Mouse (Mus musculus) C2C12 (cell line): ENCODE results near the gene Fhit. TPM values are rescaled to one million over a fixed set of nuclear protein-coding genes. Genes with fewer than 3 reads are reported as not detected.

ENCODE experiments used
- H3K27me3 ChIP-seq: one replicate; pipeline ENCODE4 v1.6.1; 2011; ENCODE audit not compliant: control insufficient read depth, insufficient read depth, insufficient read length
- H3K36me3 ChIP-seq: one replicate; pipeline ENCODE4 v1.6.1; 2011; ENCODE audit not compliant: control insufficient read depth, insufficient read depth
- H3K4me3 ChIP-seq: one replicate; pipeline ENCODE4 v1.5.1; 2011; ENCODE audit warnings: mild to moderate bottlenecking, control low read depth; ENCODE audit not compliant: poor library complexity, insufficient read depth, severe bottlenecking
- H3K79me2 ChIP-seq: one replicate; pipeline ENCODE4 v1.6.1; 2011; ENCODE audit not compliant: control insufficient read depth, insufficient read depth
- H3K79me3 ChIP-seq: one replicate; pipeline ENCODE4 v1.6.1; 2011; ENCODE audit warnings: low read depth, control low read depth
- H3ac ChIP-seq: one replicate; pipeline ENCODE3; 2011; ENCODE audit warnings: low read depth; ENCODE audit not compliant: control insufficient read depth, insufficient read length
- CEBPB ChIP-seq: IDR thresholded peaks from one replicate; pipeline ENCODE4 v1.6.1; 2011; ENCODE audit warnings: low read depth, mild to moderate bottlenecking, control low read depth, moderate library complexity
- CTCF ChIP-seq: IDR thresholded peaks from one replicate; pipeline ENCODE4 v1.5.1; 2011; ENCODE audit not compliant: control insufficient read depth, insufficient read depth, insufficient read length
- FOSL1 ChIP-seq: IDR thresholded peaks from one replicate; pipeline ENCODE4 v1.8.0; 2011; ENCODE audit warnings: mild to moderate bottlenecking, low read length; ENCODE audit not compliant: poor library complexity, insufficient read depth, severe bottlenecking
- MAX ChIP-seq: IDR thresholded peaks from one replicate; pipeline ENCODE4 v1.6.1; 2011; ENCODE audit warnings: mild to moderate bottlenecking, control low read depth
- MYOD1 ChIP-seq: IDR thresholded peaks from one replicate; pipeline ENCODE4 v1.6.1; 2011; ENCODE audit warnings: low read depth; ENCODE audit not compliant: control insufficient read depth, insufficient read length
- MYOG ChIP-seq: IDR thresholded peaks from one replicate; pipeline ENCODE4 v1.6.1; 2011; ENCODE audit not compliant: control insufficient read depth, insufficient read length; ENCODE audit errors: extremely low read depth
- USF1 ChIP-seq: IDR thresholded peaks from one replicate; pipeline ENCODE4 v1.6.1; 2011; ENCODE audit warnings: low read depth, mild to moderate bottlenecking, control low read depth, moderate library complexity
- polyA plus RNA-seq: library from polyadenylated mRNA; unstranded; fragments of >200 nt; fragmentation: generic; extraction: Trizol; gene quantifications from one replicate; pipeline ENCODE4 v1.2.1, GENCODE M21; 2012; ENCODE audit warnings: missing spikeins

Gene Fhit
- polyA plus RNA-seq, 1 experiment = not detected

DNA sequence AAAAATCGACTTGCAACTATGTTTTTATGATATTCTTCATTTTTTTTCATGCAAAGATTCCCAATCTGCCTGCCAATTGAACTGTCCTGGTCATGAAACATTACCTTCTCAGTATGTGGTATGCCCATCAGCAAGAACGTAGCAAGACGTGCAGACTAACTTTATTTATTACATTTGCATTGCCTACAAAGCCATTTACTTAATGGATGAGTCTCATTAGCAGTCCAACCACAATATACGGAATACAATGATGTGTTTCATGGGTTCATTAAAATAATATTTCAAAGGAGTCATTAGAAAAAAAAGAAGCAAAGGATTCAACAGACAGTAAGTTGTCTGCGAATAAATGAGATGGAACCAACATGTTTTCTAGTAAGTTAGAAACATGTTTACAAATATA is 933.1 kb downstream of the Fhit start:
- Histone ChIP-seq H3K79me3 (no peaks in the 10 kb centered on the region), H3K4me3 (no peak overlapping the region), H3K27me3 (no peaks in the 10 kb centered on the region), H3ac (no peak overlapping the region), H3K79me2 (no peaks in the 10 kb centered on the region), H3K36me3 (no peaks in the 10 kb centered on the region)
- TF ChIP-seq CEBPB (no peak), CTCF (no peak), FOSL1 (no peak), USF1 (no peak), MYOG (no peak), MAX (no peak), MYOD1 (no peak)

DNA sequence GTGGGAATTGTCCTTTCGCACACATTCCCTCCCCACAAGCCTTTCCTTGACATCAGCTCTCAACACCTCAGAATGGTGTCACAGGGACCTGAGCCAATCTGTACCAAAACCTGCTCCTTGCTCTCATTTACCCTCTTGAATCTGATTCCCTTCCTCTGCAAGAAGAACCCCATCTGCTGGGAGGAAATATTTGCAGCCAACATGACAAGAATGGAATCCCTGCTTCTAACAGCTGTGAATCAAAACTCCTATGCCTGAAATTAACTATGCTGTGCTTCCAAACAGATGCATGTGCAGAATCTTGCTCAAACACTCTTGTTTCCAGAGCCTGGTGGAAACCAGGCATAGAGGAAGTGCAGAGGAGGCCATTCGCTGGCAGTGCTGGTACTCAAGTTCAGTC is 940.0 kb downstream of the Fhit start:
- H3K27me3 ChIP-seq = no peaks in the 10 kb centered on the region
- no peak for TF ChIP-seq CEBPB
- TF ChIP-seq CTCF = no peak
- TF ChIP-seq FOSL1 = no peak
- no peak for TF ChIP-seq USF1
- TF ChIP-seq MYOD1 = no peak
- TF ChIP-seq MAX = no peak
- no peak for TF ChIP-seq MYOG
- H3K4me3 ChIP-seq = no peak overlapping the region
- H3ac ChIP-seq = no peak overlapping the region
- no peaks in the 10 kb centered on the region for H3K79me3 ChIP-seq
- no peaks in the 10 kb centered on the region for H3K36me3 ChIP-seq
- H3K79me2 ChIP-seq = no peaks in the 10 kb centered on the region

DNA sequence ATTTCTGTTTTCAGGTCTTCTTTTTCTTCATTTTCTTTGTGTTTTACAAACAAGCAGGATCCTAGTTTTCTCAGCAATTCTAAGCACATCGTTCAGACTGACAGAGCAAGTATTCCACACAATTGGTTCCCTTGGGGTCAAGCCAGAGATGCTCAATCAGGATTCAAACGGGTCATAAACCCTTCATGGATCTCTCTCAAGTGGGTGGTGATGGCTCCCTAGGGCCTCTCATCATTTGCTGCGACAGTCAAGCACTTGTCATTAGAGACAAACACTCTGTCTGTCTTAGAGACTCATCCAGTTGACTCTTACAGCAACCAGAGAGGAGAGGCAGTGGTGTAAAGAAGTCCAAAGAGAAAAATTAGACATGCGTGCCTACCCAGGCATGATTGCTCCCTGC is 948.6 kb downstream of the Fhit start:
- no peak overlapping the region for H3ac ChIP-seq
- H3K79me3 ChIP-seq = no peaks in the 10 kb centered on the region
- no peak overlapping the region for H3K4me3 ChIP-seq
- H3K27me3 ChIP-seq = no peaks in the 10 kb centered on the region
- no peaks in the 10 kb centered on the region for H3K79me2 ChIP-seq
- no peaks in the 10 kb centered on the region for H3K36me3 ChIP-seq
- TF ChIP-seq MYOD1 (no peak), MYOG (no peak), MAX (no peak), FOSL1 (no peak), CEBPB (no peak), CTCF (no peak), USF1 (no peak)

DNA sequence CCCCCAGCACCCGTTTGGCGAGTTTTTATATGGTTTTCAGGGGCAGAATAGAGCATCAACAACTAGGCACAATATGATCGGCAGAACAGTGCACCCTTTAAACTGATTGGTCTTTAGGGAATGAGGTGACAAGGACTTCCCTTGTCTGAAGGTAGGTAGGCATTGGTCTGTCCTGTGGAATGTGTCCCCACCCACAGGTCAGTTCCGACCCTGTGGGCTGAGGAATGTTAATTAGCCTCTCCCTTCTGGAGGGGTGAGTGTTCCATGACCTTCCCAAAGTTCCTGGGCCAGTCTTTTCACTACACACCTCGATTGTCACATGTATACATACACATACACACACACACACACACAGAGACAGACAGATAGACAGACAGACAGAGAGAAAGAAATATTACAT is 950.7 kb downstream of the Fhit start:
- H3K79me2 ChIP-seq = no peaks in the 10 kb centered on the region
- H3ac ChIP-seq = no peak overlapping the region
- H3K4me3 ChIP-seq = no peak overlapping the region
- no peaks in the 10 kb centered on the region for H3K36me3 ChIP-seq
- no peaks in the 10 kb centered on the region for H3K27me3 ChIP-seq
- H3K79me3 ChIP-seq = no peaks in the 10 kb centered on the region
- TF ChIP-seq MYOD1 = no peak
- TF ChIP-seq MAX = no peak
- TF ChIP-seq FOSL1 = no peak
- TF ChIP-seq USF1 = no peak
- TF ChIP-seq CEBPB = no peak
- no peak for TF ChIP-seq CTCF
- no peak for TF ChIP-seq MYOG

DNA sequence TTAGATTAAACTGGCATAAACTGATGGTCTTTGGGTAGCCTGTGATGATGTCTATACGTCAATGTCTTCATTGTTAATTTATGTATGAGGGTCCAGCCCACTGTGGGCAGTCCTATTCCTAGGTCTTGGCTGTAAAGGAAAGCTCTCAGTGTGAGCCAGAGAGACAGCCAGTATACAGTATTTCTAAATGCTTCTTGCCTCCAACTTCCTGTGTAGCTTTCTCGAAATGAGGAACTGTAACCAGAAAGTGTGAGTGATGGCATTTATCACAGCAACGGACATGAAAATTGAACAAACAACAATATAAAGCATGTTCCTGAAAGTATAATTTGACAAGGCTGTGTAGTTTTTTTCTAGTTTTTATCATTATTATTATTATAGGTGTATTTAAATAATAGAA is 952.8 kb downstream of the Fhit start:
- H3K36me3 ChIP-seq = no peaks in the 10 kb centered on the region
- H3K79me3 ChIP-seq = no peaks in the 10 kb centered on the region
- no peak overlapping the region for H3K4me3 ChIP-seq
- no peaks in the 10 kb centered on the region for H3K27me3 ChIP-seq
- no peaks in the 10 kb centered on the region for H3K79me2 ChIP-seq
- TF ChIP-seq MAX (no peak), CEBPB (no peak), FOSL1 (no peak), USF1 (no peak), MYOG (no peak), MYOD1 (no peak), CTCF (no peak)
- H3ac ChIP-seq = no peak overlapping the region

- Histone ChIP-seq H3K4me3 (no peak overlapping the region), H3K36me3 (no peaks in the 10 kb centered on the region), H3K79me3 (no peaks in the 10 kb centered on the region), H3K79me2 (no peaks in the 10 kb centered on the region), H3K27me3 (no peaks in the 10 kb centered on the region), H3ac (no peak overlapping the region)
- TF ChIP-seq USF1 = no peak
- no peak for TF ChIP-seq CEBPB
- no peak for TF ChIP-seq FOSL1
- TF ChIP-seq MAX = no peak
- TF ChIP-seq CTCF = no peak
- no peak for TF ChIP-seq MYOD1
- no peak for TF ChIP-seq MYOG
Measured at GRCm38 (mm10) chr14:10205699-10206098, 956.1 kb downstream of the Fhit start.
